Mouse (Mus musculus): ENCODE data around the gene Kank1. TPM values are rescaled to one million over a fixed set of nuclear protein-coding genes. Genes with fewer than 3 reads are reported as not detected.

Kank1 gene
- polyA plus RNA-seq, 1 experiment = 51.1 TPM

DNA sequence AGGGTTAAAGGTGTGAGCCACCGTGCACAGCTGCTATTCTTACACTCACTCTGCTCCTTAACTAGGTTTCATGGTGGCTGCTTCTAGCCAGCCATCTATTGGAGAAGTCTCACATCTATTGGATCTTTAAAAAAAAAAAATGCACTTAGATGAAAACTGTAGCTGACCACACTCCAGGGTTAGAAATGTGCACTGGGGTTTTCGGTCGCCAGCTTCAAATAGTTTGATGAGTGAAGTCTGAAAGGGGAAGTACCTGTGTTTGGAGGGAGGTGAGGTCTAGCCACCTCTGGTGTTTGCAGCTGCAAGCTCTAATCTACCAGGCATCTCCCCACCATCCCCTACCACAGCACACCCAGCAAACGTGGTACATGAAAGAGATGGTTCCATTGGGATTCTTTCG, 74.2 kb downstream of the Kank1 start:
- DNase-seq (ENCODE audit: low read depth) = no peak

DNA sequence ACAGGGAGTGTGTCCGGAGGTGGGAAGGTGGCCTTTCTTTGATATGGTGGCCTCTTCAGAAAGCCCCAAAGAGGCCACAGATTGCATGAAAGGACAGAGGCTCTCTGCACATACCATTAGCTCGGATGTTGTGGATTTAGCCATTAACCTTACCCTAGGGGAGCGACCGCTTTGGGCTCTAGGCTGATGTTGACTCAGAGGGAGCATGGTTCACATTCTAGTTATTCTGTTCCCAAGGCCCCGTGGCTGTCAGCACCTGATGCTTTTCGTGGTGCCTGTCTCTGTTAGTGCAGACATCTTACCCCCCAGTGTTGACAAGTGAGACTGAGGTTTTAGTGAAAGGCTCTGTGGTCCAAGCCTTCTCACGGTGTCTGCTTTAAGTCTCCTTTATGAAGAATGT, 74.9 kb downstream of the Kank1 start:
- no peak for DNase-seq (ENCODE audit: low read depth)

DNA sequence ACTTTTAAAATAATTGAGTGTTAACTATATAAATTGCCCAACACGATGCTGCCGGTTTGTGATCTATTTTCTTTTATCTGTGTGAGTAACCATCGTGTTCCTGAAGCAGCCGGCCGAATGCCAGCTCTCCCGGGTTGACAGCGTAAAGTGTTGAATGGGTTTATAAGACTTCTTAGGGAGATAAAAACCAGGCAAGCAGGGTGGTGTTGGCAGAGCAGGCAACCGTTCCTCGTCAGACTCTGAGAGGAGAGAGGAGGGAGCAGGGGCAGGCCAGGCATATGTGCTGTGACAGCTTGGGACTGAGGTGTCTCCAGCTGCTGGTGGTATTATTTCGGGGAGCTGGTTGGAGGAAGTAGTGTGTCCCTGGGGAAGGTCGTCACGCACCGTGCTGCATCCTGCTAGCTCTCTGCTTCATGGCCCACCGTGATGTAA, 78.7 kb downstream of the Kank1 start:
- no peak for DNase-seq (ENCODE audit: low read depth)

DNA sequence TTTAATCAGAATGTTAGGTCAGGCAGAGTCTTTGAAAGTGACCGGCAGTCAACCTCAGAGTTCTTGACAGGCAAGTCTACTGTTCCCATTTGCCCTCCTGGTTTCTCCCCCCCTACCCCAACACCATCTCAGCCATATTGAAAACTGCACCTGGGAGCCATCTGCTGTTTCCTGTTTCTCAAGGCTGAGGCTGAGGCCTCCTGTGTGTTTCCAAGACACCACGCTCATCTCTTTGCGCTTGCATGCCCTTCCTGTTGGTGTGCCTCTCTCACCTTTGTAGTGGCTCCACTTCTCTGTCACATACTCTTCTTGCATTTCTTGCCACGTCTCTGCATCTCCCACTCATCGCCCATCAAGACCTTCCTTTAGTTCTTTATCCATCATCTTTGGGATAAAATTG, 79.2 kb downstream of the Kank1 start:
- DNase-seq (ENCODE audit: low read depth) = no peak

DNA sequence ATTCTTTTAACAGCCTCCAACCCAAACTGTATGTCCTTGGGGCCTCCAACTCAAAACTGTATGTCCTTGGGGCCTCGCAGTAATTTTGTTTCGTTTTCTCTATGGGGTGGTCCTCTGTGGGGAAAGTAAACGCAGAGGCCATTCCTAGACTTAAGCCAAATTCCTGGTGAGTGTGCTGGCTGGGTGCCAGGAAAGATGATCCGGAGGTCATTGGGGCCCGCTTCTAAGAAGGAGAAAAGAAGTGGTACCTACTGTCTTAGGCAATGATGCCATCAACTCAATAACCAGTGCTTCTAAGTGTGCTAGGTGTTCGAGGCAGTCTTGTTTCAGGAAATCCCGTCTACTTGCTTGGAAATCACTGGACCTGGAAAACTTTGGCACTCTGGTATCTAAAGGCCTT, 87.5 kb downstream of the Kank1 start:
- no peak for DNase-seq (ENCODE audit: low read depth)

DNA sequence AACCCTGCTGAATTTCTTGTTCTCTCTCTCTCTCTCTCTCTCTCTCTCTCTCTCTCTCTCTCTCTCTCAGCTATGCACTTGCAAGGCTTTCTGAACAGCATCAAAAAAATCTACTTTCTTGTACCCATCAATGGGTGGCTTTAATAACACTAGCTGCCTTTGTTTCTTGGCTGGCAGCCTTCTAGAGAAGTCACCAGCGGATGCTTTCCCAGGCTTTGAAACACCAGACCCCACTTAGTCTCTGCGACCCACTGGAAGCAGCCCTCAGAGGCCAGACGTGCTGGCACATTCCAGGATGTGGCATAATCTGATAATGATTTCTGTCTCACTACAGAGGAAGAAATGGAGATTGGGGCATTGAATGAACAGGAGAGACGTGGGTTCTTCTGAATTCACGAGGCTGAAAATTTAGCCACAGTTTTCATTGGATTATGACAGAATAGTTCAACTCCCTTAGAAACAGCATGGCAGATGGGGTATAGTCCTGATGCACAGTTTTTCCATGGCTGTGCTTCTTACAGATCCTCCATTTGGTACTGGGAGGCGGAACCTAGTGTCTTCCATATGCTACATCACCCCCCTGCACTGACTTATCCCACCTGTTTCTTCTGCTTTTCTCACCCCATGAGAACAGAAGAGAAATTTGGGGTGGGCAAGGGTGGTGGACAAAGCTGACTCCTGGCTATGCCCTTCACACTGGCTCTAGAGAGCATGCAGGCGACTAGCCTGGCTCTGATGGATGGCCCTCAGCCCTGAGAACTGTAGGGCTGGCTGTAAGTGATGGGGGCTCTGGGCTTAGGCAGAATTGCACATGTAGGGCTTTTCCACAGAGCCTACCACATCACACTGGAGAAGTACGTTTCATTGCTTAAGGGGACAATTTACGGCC, 88.6 kb downstream of the Kank1 start:
- DNase-seq (ENCODE audit: low read depth) = no peak

DNA sequence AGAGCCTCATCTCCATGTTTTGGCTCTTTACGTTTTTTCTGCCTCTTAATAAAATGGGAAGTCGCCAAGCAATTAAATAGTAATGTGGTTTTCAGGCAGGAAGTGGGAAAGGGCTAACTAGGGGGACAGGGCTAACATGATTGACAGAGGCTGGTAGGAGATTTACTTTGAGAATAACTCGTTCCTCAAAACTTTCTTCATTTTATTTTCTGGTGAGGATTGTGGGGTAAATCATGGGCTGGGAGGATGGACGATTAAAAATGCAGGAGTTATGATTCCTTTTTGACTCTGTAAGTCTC, 89.2 kb downstream of the Kank1 start:
- no peak for DNase-seq (ENCODE audit: low read depth)

DNA sequence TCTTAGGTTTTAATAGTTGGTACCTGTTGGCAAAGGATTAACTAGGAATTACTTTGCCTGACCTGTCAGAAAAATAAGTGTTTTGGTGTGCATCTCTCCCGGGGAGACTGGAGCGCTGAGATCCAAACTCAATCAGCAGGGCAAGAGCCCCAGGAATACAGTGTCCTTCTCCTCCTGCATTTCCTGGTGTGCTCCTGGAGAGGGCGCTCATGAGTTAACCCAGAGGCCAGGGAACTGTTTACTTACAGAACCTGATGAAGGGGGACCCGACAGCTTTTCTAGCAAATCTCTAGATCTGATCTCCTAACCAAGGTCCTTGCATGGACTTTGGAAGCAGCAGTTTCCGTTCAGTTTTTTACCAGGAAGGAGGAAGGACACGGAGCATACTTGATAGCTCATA, 90.9 kb downstream of the Kank1 start:
- DNase-seq (ENCODE audit: low read depth) = no peak

DNA sequence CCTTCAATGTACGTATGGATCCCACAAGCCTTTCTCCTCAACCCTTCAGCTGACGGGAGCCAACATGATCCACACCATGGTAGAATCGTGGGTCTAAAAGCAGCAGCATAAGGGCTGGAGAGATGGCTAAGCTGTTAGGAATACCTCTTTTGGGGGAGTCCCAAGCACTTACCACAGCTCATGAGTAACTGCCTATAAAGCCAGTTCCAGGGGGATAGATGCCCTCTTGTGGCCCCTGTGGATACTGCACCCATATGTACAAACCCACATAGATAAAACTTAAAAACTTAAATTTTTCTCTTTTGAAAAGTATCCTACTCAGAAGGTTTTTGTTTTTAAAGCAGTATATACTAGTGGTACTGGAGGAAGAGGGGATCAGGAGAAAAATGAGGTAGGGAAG, 97.6 kb downstream of the Kank1 start:
- DNase-seq (ENCODE audit: low read depth) = no peak

DNA sequence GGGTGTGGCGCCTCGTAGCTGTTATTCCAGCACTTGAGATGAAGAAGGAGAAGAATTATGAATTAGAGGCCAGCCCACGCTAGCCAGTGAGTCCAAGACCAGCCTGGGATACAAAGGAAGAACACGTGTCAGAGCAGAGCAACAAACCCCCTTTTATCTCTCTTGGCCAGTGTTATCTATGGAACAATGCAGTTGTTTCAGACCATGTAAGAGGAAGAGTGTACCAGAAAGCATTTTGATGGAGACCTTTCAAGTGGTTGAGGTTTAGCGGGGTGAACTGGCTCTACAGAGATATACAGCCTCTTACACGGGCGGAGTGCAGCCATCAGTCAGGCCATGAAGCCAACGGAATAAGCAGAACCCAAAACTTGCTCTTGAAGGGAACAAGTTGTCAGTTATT, 100.0 kb downstream of the Kank1 start:
- no peak for DNase-seq (ENCODE audit: low read depth)

DNA sequence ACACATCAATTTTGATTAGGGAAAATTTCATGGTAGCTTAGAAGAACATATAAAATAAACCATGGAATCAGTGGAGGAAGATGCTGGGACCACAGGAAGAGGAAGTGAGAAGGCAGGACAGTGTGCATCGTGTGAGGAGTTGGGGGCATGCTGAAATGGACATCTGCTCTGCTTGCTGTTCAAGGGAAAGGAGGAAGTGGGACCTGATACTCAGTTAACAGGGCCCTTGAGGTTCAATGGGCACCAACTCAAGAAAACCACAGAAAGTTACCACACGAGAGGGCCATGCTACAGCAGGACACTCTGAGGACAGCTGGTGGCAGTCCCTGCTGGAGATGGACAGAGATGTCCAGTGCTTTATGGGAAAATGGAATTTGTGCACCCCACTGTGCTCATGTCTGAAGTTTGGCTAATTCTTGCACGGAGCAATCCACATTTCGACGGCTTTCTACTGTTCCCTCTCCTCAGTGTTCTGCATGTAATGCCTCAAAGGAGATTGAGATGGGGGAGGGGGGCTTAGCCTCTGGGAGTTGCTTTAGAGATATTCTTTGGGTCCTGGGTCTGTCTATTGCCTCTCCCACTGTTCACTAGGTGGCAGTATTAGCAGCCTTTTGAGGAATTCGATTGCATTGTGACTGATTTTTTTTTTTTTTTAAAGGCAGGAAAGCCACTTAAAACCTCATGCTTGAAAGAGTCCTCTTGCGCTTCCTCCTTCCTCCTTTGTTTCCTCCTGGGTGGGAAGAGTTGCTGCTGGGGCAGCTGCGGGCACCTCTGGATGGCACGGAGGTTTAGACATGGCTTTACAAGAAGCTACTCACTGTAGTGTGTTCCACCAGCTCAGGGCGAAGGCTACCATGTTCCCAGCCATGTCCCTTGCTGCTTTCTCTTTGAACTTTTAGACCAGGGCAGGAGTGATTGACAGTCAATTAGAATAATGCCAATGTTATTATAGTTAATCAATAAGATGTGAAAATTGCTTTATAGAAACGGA, 104.2 kb downstream of the Kank1 start:
- DNase-seq (ENCODE audit: low read depth) = no peak

DNA sequence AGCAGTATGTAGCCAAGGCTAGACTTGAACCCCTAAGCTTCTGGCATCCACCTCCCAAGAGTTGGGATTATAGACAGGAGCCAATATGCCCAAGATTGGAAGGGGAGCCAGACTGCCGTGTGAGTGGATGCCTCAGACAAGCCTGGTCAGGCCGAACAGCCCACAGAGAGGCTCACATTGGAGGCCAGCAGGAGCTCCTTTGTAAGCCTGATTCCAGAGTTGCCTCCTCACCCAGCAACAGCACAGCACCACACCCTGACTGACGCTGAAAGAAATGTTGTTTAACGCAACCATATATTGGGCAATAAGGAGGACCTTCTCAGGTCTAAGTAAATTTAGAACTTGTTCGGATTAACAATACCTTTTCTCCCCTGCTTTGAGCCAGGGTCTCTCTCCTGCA, 105.3 kb downstream of the Kank1 start:
- DNase-seq (ENCODE audit: low read depth) = no peak

DNA sequence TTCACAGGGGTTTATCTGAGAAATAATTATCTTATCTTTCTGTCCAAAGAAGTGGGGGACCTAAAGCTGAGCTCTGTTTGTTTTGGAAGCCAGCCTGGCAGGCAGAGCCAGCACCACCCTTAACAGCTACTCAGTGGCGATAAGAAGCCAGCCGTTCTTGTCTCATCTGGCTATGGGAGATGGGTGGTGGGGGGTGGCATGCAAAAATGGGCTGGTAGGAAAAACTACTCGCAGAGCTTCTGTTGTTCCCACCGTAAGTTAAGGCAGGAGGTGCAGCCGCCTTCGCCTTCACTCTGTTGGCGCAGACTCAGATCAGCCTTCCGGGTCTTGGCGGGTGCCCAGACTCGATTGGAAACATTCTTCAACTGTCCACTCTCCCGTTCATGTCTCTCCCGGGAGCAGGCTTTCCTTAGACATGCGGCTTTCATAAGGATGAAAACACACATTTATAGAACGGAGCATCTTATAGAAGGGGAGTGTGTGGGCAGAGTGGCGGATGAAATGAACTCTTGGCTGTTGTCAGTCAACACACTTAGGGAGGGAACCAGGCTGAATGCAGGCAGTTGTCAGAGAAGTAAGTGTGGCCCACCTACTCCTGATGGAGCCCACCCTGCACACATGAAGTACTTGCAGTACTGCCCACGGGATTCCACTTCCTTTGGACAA, 107.0 kb downstream of the Kank1 start:
- no peak for DNase-seq (ENCODE audit: low read depth)

DNA sequence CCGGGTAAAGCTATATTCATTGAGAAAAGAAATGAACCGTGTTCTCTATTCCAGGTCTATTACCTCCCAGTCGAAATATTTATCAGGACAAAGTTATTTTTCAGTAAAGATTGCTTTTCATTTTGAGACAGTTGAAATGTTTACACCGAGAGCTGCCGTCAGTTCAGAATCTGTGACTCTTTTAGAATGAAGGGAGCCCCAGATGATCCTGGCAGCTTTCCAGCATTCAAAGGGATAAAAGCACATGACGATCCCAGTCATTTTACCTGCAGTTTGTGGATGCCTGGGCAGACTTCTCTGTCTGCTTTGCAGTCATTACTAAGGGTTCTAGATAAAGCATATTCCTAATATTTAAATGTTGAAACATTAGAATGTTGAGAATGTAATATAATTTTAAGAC, 107.6 kb downstream of the Kank1 start:
- DNase-seq (ENCODE audit: low read depth) = no peak

DNA sequence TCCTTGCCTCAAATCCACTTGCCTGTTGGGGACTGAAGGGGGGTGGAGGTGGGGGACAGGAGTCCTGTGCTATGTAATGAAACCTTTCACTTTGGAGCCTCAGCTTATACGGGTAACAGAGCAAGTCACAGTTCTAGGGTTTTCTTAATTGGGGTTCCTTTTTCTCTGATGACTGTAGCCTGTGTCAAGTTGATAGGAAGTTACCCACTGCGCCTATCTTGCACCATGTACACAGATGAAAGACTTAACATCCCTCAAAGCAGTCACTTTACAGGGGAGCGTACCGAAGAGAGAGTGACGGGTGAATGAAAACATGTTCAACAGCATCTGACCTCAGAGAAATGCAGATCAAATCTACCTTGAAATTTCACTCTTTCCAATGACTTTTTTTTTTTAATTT, 109.2 kb downstream of the Kank1 start:
- no peak for DNase-seq (ENCODE audit: low read depth)

DNA sequence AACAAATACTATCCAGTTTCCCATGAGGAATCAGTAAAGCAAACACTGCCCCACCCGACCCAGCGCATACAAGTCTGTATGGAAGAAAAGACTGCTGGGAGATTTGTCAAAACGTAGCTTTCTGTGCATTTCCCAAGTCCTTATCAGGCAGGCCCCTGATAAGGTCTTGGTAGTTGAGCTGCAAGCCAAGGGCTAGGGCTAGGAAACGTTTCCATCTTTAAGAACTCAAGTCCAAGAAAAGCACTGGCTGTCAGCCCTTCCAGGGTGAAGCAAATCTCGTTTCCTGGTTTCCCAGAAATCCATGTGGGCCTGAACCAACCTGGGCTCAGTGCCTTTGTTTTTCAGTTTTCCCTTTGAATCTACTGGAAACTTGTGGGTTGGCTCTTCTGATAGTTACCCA, 110.7 kb downstream of the Kank1 start:
- DNase-seq (ENCODE audit: low read depth) = no peak

DNA sequence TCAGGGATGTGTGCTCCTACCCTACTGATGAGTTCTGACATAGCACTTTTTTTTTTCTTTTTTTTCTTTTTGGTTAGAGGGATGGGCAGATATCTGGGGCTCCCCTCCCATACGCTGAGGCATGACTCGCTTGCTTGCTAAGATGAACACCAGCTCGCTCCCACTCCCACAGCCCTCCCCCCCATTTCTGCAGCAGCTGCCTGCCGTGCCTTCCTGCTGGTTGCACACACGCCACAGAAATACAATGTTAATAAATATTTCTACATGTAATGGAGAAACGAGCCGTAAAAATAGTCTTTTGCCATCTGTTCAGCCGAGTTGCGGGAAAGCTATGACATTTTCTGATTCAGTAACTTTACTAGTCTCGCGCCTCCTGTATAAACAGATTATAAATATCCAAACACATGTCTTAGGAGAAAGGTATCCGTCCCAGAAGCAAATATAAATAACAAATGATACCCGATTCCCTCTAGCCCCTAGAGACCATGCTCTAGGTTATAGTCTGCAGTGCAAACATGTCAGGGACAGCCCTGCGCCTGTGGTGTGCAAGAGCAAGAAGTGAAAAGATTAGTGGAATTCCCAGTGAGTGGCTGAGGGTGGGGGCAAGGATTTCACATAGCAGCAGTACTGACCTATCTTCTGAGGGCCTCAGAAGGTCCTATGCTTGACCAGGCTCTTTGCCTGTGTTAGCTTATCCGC, 114.6 kb downstream of the Kank1 start:
- DNase-seq (ENCODE audit: low read depth) = no peak

DNA sequence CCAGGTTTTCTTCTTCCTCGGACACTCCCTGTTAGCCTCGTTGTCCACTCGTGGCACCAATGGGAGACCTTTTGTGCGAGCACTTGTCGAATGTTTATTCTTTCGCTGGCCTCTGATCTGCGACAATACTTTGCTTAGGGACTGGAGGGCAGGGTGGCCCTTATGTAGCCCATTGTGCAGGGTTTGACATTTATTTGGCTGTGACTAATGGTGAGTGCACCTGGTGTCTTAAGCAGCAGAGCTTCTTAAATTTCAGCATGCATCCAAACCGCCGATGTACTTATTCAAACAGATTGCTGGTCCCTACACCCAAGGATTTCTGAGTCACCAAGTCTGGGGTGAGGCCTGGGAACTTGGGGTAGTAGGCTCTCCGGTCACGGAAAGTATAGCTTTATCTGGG, 120.3 kb downstream of the Kank1 start:
- DNase-seq (ENCODE audit: low read depth) = no peak

DNA sequence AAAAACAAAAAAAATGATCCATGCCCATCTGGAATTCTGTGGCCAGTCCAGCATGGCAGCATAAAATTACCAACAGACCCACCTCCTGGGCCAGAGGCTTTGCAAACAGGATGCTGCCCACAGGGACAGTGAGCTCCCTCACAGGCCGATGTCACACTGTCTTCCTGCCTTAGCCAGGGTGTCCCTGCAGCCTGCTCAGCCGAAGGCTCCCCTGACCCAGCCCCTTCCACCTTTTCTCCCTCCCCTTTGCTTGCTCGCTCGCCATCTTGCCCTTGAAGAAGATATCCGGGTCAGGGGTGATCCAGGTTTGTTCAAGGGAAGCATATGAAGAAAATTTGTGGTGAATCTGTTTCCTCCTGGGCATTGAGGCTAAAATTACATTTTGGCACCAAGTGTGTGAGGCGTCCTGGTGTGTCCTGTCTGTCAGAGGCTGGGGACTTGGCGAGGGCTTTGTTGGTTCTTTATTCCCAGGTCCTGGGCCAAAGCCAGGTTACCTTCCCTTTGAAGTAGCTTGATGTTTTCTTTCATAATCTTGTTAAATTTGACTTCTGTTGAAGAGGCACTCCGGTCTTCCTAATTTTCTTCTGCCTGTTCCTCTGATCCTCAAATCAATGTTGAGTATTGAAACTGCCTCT, 121.8 kb downstream of the Kank1 start:
- no peak for DNase-seq (ENCODE audit: low read depth)

DNA sequence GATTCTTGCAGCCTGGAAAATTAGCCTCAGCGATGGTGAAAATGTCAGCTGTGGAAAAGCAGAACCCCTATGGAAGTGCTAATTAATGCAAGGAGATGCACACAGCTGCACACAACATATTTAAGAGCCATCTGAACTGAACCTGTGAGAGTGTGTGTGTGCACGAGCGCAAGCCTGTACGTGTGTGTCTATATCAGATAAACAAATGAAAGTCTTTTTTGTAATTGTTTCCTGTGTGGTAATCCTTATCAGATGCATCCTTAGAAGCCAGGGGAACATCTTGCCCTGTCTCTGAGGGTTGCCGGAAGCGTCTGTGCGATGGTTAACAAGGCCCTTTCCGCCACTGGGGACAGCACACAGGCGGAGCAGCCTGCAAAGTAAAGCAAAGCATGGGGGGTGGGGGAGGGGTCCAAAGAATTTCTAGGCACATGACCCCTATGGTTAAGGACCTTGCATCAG, 123.8 kb downstream of the Kank1 start:
- no peak for DNase-seq (ENCODE audit: low read depth)

DNA sequence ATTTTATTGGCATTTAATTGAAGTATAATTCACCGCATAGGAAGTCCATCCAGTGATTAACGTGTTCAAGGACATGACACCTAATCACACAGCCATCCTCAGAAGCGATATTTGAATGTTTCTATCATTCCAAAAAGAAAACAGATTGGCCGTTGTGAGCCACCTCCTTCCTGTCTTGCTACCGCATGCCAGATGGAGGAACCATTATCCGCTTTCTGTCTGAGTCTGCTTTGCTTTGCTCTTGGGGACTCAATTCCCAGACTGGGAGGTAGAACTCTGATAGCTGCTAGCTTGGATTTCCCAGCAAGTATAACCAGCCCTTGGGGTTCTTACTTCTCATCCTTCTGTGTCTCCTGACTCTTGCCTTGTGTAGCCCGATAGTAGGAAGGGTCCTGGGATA, 125.2 kb downstream of the Kank1 start:
- DNase-seq (ENCODE audit: low read depth) = no peak

Measured in gonadal fat pad, adult 2 months (tissue).